Mouse (Mus musculus): ENCODE data around the gene Sv2a. TPM values are rescaled to one million over a fixed set of nuclear protein-coding genes. Genes with fewer than 3 reads are reported as not detected.

The Sv2a gene
- 1 to 10 TPM; 1.2 to 1.5 (median 1.4) TPM for polyA plus RNA-seq (2017; shearing (Covaris generic))

DNA sequence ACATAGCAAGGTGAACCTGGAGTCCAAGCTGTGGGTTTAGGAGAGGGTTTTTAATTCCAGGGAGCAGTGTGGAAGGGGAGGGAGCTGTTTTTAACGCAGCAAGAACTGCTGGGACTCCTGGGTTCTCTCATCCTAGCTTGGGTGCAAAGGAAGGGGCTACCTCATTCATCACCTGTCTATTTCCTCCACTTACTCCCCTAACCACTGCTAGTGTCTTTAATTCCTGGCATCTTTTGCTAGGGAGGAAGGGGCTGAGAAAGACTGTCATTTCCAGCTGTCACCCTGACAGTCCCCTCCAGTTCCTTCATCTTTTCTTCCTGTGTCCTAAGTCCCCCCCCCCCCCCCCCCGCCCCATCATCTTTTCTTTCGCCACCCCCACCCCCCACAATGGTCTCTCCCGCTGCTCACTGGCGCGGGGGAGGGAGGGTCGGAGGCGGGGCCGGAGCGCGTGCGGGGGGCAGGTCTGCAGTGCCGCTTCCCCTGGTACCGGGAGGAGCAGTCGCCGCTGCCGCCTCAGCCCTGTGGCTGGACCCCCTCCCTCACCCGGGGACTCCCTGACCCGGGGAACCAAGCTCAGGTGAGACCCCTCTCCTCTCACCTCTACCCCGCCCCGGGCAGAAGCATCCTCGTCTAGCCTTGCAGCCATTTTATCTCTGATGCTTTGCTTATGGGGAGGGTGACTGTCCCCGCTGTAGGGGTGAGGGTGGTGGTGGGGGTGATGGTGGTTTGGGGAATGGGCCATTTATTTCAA, at the start of gene Sv2a:
Sv2a (plus strand) TSS at position 425 of the 751 bp plus-strand sequence.
- ATAC-seq: peak; percentile 70

DNA sequence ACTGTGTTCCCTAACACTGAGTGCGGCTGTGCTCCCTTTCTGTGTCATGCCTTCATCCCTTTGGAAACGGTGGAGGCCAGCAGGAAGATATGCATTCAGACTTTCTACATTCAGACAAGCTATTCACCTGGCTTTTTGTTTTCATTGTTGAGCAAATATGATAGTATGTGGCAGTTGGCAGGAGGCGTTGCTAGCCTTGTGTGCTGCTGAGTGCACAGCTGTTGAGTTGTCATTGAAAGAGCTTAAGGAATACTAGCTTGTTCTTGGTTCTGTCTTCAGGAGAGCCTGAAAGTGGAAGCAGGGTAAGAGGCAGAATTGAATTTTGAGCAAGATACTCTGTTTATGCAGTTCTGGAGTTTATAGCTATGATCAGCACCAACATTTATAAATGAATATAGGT, 48.5 kb upstream of the Sv2a start:
- ATAC-seq: no peak

- no peak for ATAC-seq
These were observed 47.5 kb upstream of the Sv2a start for GRCm38 (mm10) chr3:96133327-96133905.

DNA sequence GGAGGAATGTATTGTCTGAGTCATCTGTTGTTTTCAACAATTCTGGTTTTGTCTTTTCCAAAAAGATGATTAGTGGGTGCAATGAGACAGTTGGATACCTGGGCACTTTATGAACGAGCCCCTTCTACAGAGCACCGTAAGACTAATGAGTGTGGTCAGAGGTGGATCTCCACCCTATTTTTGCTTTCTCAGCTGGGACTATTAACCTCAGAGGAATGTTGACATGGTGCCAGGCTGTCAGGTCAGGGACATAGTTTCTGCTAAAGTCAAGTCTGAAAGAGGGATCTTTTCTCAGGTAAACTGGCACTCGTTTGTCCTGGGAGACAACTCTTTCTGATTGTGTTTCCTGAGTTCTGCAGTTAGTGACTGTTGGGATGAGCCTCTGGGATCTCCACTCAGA, 45.9 kb upstream of the Sv2a start:
- ATAC-seq: no peak

DNA sequence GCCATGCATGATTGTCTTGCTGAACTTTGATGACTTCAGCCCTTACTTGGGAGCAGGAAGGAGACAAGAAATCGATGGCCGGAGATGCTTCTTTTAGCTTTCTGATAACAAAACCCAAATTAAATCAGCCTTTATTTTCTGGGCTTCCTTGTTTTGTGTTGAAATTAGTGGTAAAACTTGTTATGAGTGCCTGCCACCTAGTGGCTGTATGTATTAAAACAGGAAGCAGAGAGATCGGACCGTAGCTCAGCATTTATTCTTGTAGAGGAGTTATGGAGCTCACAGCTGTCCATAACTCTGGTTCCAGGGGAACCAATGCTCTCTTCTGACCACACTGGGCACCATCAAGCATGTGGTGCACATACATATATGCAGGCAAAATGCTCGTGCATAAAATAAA, 33.0 kb upstream of the Sv2a start:
- peak; percentile 68 for ATAC-seq

GRCm38 (mm10) chr3:96151836-96152235, 29.1 kb upstream of the Sv2a start:
- ATAC-seq: no peak

DNA sequence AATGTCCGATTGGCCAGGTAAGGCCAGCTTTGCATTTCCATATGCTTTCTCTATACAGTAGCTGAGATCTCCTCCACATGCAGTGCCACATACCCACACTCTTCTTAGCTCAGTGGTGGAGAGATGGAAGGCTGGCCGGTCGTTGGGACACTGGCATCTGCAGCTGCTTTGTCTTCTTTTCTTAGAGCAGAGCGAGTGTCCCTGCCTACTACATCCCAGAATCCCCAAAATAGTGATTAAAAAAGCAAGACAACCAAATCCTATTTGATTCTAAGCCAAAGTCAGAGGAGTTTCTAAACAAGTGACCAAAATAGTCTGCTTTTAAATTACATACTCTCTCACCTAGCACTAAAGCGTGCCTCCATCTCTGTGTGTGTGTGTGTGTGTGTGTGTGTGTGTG, 28.3 kb upstream of the Sv2a start:
- ATAC-seq: no peak

DNA sequence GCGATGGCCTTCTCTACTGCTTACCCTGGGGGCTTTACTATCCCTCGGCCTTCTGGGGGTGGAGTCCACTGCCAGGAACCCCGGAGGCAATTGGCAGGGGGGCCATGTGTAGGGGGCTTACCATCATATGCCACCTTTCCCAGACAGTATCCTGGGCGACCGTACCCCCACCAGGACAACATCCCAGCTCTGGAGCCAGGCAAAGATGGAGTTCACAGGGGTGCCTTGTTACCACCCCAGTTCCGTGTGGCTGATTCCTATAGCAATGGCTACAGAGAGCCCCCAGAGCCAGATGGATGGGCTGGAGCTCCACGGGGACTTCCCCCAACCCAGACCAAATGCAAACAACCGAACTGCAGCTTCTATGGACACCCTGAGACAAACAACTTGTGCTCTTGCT, 25.4 kb upstream of the Sv2a start:
- no peak for ATAC-seq

- no peak for ATAC-seq
These were observed 21.1 kb upstream of the Sv2a start for GRCm38 (mm10) chr3:96159820-96160219.

GRCm38 (mm10) chr3:96160222-96160802, 20.6 kb upstream of the Sv2a start:
- peak; percentile 19 for ATAC-seq

DNA sequence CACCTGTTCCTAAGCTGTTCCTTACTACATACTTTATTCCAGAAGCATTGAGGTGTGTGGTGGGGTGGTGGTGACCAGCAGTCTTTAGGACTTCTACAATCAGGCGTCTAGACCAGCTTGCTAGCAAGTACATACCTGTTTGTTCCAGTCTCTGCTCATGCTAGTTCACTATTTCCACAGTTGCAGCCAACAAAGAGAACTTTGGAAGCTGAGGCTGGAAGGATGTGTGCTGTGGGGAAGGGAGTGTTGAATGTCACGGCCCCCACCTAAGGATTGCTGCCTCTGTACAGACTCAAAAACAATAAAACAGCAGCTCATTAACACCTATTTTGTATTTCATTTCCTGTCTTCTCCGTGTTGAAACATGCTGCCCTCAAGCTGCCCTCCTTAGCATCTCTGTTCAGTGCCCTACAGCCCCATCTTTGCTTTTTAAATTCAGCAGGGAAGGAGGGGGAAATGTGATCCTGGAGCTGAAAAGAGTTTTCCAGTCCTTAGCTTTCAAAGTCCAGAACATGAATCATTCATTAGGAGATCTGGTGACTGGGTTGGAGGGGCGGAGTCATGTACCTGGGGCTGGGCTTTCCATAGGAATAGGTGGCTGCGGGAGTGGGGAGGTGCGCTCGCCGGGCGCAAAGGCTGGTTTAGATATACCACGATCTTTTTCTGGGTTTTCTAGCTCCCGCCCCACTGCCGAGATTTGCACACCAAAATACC, 20.0 kb upstream of the Sv2a start:
- ATAC-seq: peak; percentile 51

- ATAC-seq: peak; percentile 36
These were observed 18.8 kb upstream of the Sv2a start, which contains the start of gene Mtmr11 for GRCm38 (mm10) chr3:96161869-96162840. Gene Mtmr11, plus strand, starts transcription at chr3:96162004.

DNA sequence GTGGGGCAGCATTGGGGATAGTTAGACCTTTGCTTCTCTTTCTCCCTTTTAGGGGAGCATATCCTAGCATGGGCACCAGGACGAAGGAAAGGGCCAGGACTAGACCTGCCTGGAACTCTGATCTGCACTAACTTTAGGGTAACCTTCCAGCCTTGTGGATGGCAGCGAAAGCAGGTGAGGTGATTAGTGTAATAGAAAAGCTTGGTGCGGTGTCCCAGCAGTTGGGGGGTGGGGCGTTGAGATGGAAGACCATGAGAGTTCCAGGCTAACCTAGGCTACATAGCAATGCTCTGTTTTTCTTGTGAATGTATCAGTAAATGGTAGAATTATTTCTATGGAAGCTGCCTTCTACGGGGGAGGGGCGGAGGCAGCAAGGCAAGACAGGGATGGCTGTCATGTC, 17.9 kb upstream of the Sv2a start:
- ATAC-seq: no peak

- ATAC-seq: no peak
These were observed 12.3 kb upstream of the Sv2a start for GRCm38 (mm10) chr3:96168466-96169158.

GRCm38 (mm10) chr3:96170276-96170675, 10.7 kb upstream of the Sv2a start:
- ATAC-seq: no peak

- no peak for ATAC-seq
These were observed 9.9 kb upstream of the Sv2a start for GRCm38 (mm10) chr3:96170976-96171545.

DNA sequence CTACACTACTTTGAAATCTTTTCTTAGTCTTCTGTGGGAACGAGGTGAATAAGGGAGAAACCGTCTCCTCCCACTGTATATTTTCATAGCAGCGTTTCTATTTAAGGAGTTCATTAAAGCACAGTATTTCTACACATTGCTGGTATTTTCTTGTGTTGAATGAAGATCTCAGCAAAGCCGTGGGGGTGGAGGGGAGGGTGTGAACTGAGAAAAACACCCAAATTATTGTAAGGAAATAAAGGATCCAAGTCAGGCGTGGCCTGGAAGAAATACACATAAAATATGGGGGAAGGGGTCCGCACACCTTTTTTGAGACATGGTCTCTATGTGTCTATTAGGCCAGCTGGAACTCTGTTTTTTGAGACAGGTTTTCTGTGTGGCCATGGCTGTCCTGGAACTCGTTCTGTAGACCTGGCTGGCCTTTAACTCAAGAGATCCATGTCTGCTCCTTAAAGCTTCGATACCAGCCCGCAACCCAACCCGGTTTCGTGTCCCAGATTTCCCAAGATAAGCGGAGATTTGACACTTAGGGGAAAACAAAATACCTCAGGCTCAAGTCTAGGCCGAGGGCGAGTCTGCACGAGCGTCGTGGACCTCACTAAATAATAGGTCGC, 9.3 kb upstream of the Sv2a start:
- ATAC-seq: no peak

- ATAC-seq: peak; percentile 93
These were observed 8.5 kb upstream of the Sv2a start, which contains the start of gene Sf3b4 for GRCm38 (mm10) chr3:96172197-96173178. Gene Sf3b4, plus strand, starts transcription at chr3:96172332.

GRCm38 (mm10) chr3:96173185-96173584, 7.8 kb upstream of the Sv2a start:
- no peak for ATAC-seq
